Mouse (Mus musculus): Measurements from ENCODE around the gene Defb28.

- no peak for TF ChIP-seq GATA1 (IDR thresholded peaks at IDR 0.05; ENCODE audit: borderline replicate concordance, low read length)
- TF ChIP-seq FLI1 (IDR thresholded peaks at IDR 0.05; ENCODE audit: low read length) = no peak
Measured at GRCm38 (mm10) chr2:152556655-152557054, 38.6 kb downstream of the Defb28 start.
